Mouse (Mus musculus) C2C12 (cell line): Measurements from ENCODE around the gene Slc10a7.

Source experiments
- CEBPB ChIP-seq: IDR thresholded peaks from one replicate; pipeline ENCODE4 v1.6.1; 2011; ENCODE audit warnings: low read depth, mild to moderate bottlenecking, control low read depth, moderate library complexity
- CTCF ChIP-seq: IDR thresholded peaks from one replicate; pipeline ENCODE4 v1.5.1; 2011; ENCODE audit not compliant: control insufficient read depth, insufficient read depth, insufficient read length
- MAX ChIP-seq: IDR thresholded peaks from one replicate; pipeline ENCODE4 v1.6.1; 2011; ENCODE audit warnings: mild to moderate bottlenecking, control low read depth
- USF1 ChIP-seq: IDR thresholded peaks from one replicate; pipeline ENCODE4 v1.6.1; 2011; ENCODE audit warnings: low read depth, mild to moderate bottlenecking, control low read depth, moderate library complexity

DNA sequence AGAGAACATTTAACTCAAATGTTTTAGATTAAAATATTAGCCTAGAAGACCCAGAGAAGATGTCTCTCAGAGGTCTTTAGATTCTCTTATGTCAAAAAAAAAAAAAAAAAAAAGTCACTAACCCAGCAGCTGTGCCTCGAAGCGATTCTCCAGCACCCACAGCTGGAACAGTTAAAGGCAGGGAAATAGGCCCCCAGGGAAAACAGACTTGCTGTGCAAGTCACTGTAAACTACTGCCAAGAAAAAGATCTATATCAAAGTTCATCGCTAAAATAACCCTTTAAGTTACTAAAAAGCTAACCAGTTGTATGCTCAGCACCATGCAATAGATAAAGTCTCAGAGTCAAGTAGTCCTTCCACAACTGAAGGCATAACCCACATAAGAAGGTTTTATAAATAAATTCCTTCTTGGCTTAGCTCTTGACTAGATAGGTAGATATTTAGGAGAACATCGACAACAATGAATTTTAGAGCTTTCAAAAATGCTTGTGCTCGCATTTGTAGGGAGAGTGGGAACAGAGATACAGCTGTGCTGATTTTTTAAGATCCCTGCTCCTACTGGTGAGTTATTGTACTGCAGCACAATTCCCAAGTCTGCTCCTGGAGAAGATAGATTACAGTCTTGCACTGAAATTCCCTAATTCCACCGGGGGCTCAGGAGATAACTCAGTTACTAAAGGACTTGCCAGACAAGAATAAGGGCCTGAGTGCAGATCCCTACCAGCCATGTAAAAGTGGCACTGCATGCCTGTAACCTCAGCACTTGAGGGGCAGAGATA is 31.9 kb upstream of the Slc10a7 start:
- TF ChIP-seq CTCF (no peak), MAX (no peak), CEBPB (no peak), USF1 (no peak)
